Mouse (Mus musculus) embryo, embryonic 11 days (tissue): Measurements from ENCODE around the gene Pcgf2.

ENCODE experiments used
- DNase-seq: peaks from one replicate; pipeline ENCODE4 v3.0.0-alpha.2; 2015

Pcgf2 gene

GRCm38 (mm10) chr11:97642746-97643145 is 57.6 kb downstream of the Pcgf2 start:
- no peak for DNase-seq

- no peak for DNase-seq
Measured at GRCm38 (mm10) chr11:97641668-97642067, 58.6 kb downstream of the Pcgf2 start.
